Mouse (Mus musculus) lung, adult 18-20 months (tissue): ENCODE results near the gene Ncln.
"Not testable (repeated sequence)": the region's sequence is repeated elsewhere in the genome, so short reads cannot be mapped to it uniquely, and the experiment has no call there.

Experiments used
- DNase-seq, 2 experiments: peaks; one replicate each; pipeline ENCODE4 v3.0.0; 2022; ENCODE audit warnings: mixed read lengths in 2 of 2

The Ncln gene

DNA sequence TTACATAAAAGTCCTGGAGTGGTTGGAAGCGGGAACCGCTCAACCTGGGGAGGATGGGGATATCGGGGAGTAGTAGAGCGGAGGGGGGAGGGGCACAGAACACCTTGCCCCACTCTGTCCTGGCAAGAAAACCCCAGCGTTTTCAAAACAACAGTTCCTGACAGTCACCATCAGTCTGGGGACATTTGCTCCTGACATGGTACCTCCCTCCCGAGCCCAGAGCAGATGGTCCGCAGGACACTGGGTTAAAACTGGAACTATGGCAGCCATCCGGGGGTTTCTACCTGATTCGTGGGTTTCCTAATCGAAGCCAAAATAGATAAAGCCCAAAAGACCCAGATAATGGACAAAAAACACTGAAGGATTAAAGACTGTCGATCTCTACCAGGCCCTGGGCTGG is 35.2 kb downstream of the Ncln start:
- DNase-seq: no peak

- DNase-seq: no peak
Observed at GRCm38 (mm10) chr10:81460471-81460870, 35.7 kb downstream of the Ncln start.

DNA sequence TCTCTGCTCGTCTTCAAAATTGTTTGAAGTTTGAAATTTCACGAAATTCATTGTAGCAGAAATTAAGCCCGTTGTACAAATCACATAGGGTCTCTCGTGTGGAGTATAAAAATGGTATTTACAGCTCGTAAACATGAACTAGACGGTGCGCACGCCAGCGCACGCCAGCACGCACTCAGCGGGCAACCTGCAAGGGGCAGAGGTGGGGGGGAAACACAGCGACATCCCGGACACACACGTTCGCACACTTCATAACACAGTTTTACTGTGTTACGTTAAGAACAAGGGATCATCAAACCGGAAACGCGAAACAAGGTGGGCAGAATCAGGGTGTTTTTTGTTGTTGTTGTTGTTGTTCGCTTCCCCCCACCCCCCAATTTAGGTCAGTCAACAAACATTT is 36.8 kb downstream of the Ncln start:
- no peak for DNase-seq

GRCm38 (mm10) chr10:81458267-81458666 is 37.9 kb downstream of the Ncln start:
- DNase-seq: no peak

DNA sequence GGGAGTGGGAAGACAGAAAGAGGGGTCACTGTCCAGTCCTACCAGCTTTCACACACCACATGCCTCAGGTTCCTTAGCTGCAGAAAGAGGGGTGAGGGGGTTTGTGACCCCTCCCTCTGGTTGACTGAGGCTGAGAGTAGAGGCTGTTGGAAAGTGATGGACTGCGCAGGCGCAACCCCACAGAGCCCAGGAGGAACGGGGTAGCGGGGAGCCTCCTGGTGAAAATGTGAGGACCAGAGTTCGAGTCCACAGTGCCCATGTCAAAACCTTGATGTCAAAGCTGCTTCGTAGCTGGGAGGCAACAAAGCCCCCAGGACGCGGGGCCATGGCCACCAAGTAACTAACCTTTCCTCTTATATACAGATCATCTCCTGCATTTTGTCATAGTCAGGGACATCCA is 38.6 kb downstream of the Ncln start:
- DNase-seq: no peak

GRCm38 (mm10) chr10:81456983-81457563 is 39.1 kb downstream of the Ncln start:
- no peak for DNase-seq

GRCm38 (mm10) chr10:81455181-81455895 is 40.9 kb downstream of the Ncln start, which contains the start of gene Nfic:
Nfic (minus strand) TSS chr10:81455635.
- no peak for DNase-seq

DNA sequence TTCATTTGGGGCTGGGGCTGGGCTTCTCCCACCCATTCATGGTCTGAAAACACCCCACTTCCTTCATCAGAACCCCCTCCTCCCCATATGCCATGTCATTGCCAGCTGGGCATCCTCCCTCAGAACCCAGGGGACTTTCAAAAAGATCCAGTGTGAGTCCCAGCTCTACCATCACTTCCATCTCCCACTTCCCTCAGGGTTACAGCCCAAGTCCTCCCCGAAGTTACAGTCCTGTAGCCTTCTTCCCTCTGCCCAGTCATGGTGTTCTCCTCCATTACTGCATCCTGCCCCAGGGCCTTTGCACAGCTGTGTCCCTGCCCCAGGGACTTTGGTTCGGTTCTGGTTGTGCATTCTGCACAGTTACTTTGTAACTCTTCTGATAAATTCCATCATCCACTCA is 42.1 kb downstream of the Ncln start:
- no peak for DNase-seq

DNA sequence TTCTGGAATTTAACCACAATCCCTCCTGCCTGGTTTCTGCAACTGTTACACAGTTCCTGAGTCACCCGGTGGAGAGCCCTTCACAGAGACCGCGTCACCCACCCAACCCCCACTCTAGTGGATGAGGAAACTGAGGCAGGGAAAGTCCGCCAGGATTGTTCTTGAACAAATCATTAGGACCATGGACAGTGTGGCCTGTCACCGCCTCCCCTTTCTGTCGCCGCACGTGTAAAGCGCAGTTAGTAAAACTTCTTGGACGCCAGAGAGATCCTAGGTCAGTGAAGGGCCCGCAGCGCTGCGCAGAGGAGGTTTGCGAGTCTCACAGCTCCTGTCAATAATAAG is 43.3 kb downstream of the Ncln start:
- peak; percentile 20 to 50 for DNase-seq

DNA sequence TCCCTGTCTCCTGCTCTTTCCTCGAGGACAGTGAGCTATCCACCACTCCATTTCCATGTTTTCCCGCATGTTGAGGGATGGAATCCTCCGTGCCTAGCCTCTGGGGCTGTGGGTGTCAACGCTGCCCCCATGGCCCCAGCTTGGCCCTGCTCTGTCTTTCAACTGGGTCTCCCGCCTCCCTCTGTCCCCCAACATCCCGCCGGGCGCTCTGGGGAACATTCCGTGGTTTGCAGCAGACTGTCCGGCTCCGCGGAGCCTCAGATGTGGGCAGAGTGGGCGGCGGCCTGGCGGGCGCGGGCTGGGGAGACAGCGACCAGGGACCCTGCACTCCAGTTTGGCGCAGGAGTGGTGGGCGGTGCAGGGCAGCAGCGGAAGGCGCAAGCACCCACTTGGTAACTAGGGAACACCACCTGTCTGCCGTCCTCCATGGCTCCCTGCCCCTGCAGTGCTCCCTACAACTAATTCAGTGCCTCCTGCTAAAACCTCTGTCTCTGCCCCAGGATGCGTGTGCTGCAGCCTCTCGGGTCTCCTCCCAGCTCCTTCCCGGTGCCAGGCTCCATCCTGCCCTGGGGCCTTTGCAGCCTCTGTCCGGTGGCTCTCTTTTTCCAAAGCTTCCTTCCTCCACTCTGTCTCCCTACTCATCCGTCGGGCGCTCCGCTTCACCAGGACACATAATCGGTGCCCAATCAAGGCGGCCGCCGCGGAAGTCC is 43.8 kb downstream of the Ncln start:
- no peak for DNase-seq

DNA sequence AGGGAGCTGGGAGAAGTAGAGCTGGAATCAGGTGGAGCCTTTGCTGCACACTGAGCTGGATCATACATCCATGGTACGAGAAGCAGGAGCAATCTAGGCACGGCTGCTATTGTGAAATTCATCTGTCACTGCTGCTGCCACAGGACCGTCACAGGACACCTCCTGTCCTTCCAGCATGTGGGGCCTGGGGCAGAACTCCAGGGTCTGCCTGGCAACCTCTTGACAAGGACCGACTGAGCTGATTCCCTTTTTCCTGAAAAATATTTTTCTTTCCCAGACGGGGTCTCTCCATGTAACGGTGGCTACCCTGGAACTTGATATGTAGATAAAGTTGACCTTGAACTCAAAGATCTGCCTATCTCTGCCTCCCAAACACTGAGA is 44.8 kb downstream of the Ncln start:
- DNase-seq: no peak

DNA sequence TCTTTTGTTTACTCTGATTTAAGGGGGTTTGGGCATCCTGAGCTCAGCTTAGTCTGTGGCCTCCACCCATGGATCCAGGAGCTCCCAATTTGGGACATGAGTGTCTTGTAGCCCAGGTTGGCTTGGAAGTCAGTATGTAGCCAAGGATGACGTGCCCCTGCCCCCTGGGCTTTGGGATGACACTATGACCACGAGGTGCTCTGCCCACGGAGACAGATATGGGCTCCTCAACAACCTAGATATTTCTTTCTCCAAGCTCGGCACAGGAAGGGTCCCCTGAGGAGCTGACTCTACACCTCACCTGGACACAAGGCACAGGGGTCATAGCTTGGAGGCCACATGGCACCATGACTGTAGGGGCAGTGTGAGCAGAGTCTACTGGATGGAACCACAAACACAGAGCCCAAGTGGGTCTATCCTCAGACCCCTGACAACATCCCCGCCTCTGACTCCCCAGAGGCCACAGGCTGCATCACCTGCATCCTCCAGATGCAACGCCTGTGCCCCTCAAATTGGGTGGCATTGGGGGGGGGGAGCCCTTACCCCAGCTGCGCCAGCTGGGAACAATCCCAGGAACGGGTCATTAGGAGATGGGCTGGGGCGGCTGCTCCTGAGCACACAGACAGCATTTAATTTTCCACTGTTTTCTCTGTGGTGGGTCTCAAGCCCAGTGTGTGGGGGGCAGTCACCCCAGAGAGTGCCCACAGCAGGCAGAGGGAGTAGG is 45.4 kb downstream of the Ncln start:
- no peak for DNase-seq

- DNase-seq: peak; percentile 72 to 82
Observed at GRCm38 (mm10) chr10:81450140-81450539, 46.1 kb downstream of the Ncln start.

DNA sequence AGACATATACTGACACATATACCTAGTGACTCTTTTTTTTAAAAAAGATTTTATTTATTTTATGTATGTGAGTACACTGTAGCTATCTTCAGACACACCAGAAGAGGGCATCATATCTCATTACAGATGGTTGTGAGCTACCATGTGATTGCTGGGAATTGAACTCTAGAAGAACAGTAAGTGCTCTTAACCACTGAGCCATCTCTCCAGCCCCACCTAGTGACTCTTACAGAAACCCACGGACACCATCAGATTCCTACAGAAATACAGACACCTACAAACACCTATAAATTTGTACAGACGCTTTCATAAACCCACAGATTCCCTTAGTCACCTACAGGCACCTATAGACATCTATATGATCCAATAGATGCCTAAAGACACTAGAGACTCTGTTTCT is 50.7 kb downstream of the Ncln start:
- not testable (repeated sequence) for DNase-seq

DNA sequence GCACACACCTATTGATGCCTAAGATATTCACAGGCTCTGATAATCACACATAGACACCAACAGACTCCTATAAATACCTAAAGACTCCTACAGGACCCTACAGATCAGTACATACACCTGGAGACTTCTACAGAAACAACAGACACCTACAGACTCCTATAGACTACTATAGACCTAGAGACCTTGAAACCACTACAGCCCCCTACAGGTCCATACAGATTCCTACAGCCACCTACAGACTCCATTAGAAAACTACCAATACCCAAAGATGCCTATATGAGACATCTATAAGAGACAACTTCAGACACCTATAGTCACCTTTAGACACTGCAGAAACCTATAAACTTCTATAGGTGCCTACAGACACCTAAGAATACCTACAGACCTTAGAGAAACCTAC is 55.2 kb downstream of the Ncln start:
- no peak for DNase-seq
